Mouse (Mus musculus): ENCODE data around the gene Akt3. TPM values are rescaled to one million over a fixed set of nuclear protein-coding genes. Genes with fewer than 3 reads are reported as not detected.

Akt3 gene
- polyA plus RNA-seq, 1 experiment from 2014 or later: 7.7 TPM

GRCm38 (mm10) chr1:177090465-177090864 is 167.5 kb downstream of the Akt3 start:
- WGBS: 91% methylated on average over 5 of the region's 5 CpGs

GRCm38 (mm10) chr1:177089515-177089914 is 168.5 kb downstream of the Akt3 start:
- Histone ChIP-seq H3K4me1 (ENCODE audit: control insufficient read depth, insufficient read depth, low read length) (no peaks in the 10 kb centered on the region), H3K4me3 (ENCODE audit: low read length) (no peak overlapping the region), H3K27me3 (ENCODE audit: control insufficient read depth, insufficient read depth, low read length) (no peaks in the 10 kb centered on the region), H3K4me2 (replicated peaks; ENCODE audit: low read depth, low read length) (no peak overlapping the region), H3K9me3 (ENCODE audit: control insufficient read depth, low read length) (no peaks in the 10 kb centered on the region), H3K9ac (ENCODE audit: low read depth, low read length) (no peak overlapping the region), H3K27ac (ENCODE audit: low read depth, low read length) (no peak overlapping the region), H3K36me3 (ENCODE audit: control insufficient read depth, insufficient read depth, low read length) (no peaks in the 10 kb centered on the region)
- 62% methylated on average over 3 of the region's 3 CpGs for WGBS
- no peak for ATAC-seq (ENCODE audit: low FRiP score, low TSS enrichment)

More at GRCm38 (mm10) chr1:177090465-177090864, 167.5 kb downstream of the Akt3 start:
- H3K27ac ChIP-seq (ENCODE audit: low read depth, low read length): no peak overlapping the region
- no peak overlapping the region for H3K9ac ChIP-seq (ENCODE audit: low read depth, low read length)
- H3K4me3 ChIP-seq (ENCODE audit: low read length): no peak overlapping the region
- ATAC-seq (ENCODE audit: low FRiP score, low TSS enrichment): no peak
- no peak overlapping the region for H3K4me2 ChIP-seq (replicated peaks; ENCODE audit: low read depth, low read length)
- H3K36me3 ChIP-seq (ENCODE audit: control insufficient read depth, insufficient read depth, low read length): no peaks in the 10 kb centered on the region
- no peaks in the 10 kb centered on the region for H3K4me1 ChIP-seq (ENCODE audit: control insufficient read depth, insufficient read depth, low read length)
- no peaks in the 10 kb centered on the region for H3K27me3 ChIP-seq (ENCODE audit: control insufficient read depth, insufficient read depth, low read length)
- H3K9me3 ChIP-seq (ENCODE audit: control insufficient read depth, low read length): no peaks in the 10 kb centered on the region

- 80% methylated on average over 4 of the region's 4 CpGs for WGBS
- Histone ChIP-seq H3K4me1 (ENCODE audit: control insufficient read depth, insufficient read depth, low read length) (no peaks in the 10 kb centered on the region), H3K27ac (ENCODE audit: low read depth, low read length) (no peak overlapping the region), H3K9me3 (ENCODE audit: control insufficient read depth, low read length) (no peaks in the 10 kb centered on the region), H3K4me2 (replicated peaks; ENCODE audit: low read depth, low read length) (no peak overlapping the region), H3K36me3 (ENCODE audit: control insufficient read depth, insufficient read depth, low read length) (no peaks in the 10 kb centered on the region), H3K4me3 (ENCODE audit: low read length) (no peak overlapping the region), H3K27me3 (ENCODE audit: control insufficient read depth, insufficient read depth, low read length) (no peaks in the 10 kb centered on the region), H3K9ac (ENCODE audit: low read depth, low read length) (no peak overlapping the region)
- no peak for ATAC-seq (ENCODE audit: low FRiP score, low TSS enrichment)
Observed at GRCm38 (mm10) chr1:177089048-177089447, 169.0 kb downstream of the Akt3 start.

- Histone ChIP-seq H3K4me2 (replicated peaks; ENCODE audit: low read depth, low read length) (no peak overlapping the region), H3K27ac (ENCODE audit: low read depth, low read length) (no peak overlapping the region), H3K4me1 (ENCODE audit: control insufficient read depth, insufficient read depth, low read length) (no peaks in the 10 kb centered on the region), H3K9ac (ENCODE audit: low read depth, low read length) (no peak overlapping the region), H3K36me3 (ENCODE audit: control insufficient read depth, insufficient read depth, low read length) (no peaks in the 10 kb centered on the region; the same call in 1 of the 2 replicates), H3K27me3 (ENCODE audit: control insufficient read depth, insufficient read depth, low read length) (no peaks in the 10 kb centered on the region), H3K4me3 (ENCODE audit: low read length) (no peak overlapping the region), H3K9me3 (ENCODE audit: control insufficient read depth, low read length) (no peaks in the 10 kb centered on the region)
- ATAC-seq (ENCODE audit: low FRiP score, low TSS enrichment): peak; percentile 39; the same call in 1 of the 2 replicates
- 80% methylated on average over 1 of the region's 1 CpGs for WGBS
Observed at GRCm38 (mm10) chr1:177081957-177082645, 175.9 kb downstream of the Akt3 start.

GRCm38 (mm10) chr1:177069161-177069560 is 188.8 kb downstream of the Akt3 start:
- 91% methylated on average over 2 of the region's 2 CpGs for WGBS
- Histone ChIP-seq H3K9me3 (ENCODE audit: control insufficient read depth, low read length) (no peaks in the 10 kb centered on the region), H3K4me1 (ENCODE audit: control insufficient read depth, insufficient read depth, low read length) (no peaks in the 10 kb centered on the region)

GRCm38 (mm10) chr1:177067123-177067646 is 190.8 kb downstream of the Akt3 start:
- Histone ChIP-seq H3K4me3 (ENCODE audit: low read length) (no peak overlapping the region), H3K9me3 (ENCODE audit: control insufficient read depth, low read length) (no peaks in the 10 kb centered on the region), H3K9ac (ENCODE audit: low read depth, low read length) (no peak overlapping the region), H3K4me1 (ENCODE audit: control insufficient read depth, insufficient read depth, low read length) (no peaks in the 10 kb centered on the region), H3K4me2 (replicated peaks; ENCODE audit: low read depth, low read length) (no peak overlapping the region), H3K27me3 (ENCODE audit: control insufficient read depth, insufficient read depth, low read length) (no peaks in the 10 kb centered on the region), H3K36me3 (ENCODE audit: control insufficient read depth, insufficient read depth, low read length) (no peaks in the 10 kb centered on the region), H3K27ac (ENCODE audit: low read depth, low read length) (no peak overlapping the region)
- 81% methylated on average over 8 of the region's 8 CpGs for WGBS
- no peak for ATAC-seq (ENCODE audit: low FRiP score, low TSS enrichment)

More at GRCm38 (mm10) chr1:177069161-177069560, 188.8 kb downstream of the Akt3 start:
- H3K9ac ChIP-seq (ENCODE audit: low read depth, low read length): no peak overlapping the region
- H3K4me3 ChIP-seq (ENCODE audit: low read length): no peak overlapping the region
- H3K4me2 ChIP-seq (replicated peaks; ENCODE audit: low read depth, low read length): no peak overlapping the region
- no peak for ATAC-seq (ENCODE audit: low FRiP score, low TSS enrichment)
- no peaks in the 10 kb centered on the region for H3K36me3 ChIP-seq (ENCODE audit: control insufficient read depth, insufficient read depth, low read length)
- no peak overlapping the region for H3K27ac ChIP-seq (ENCODE audit: low read depth, low read length)
- no peaks in the 10 kb centered on the region for H3K27me3 ChIP-seq (ENCODE audit: control insufficient read depth, insufficient read depth, low read length)

GRCm38 (mm10) chr1:177065732-177066131 is 192.3 kb downstream of the Akt3 start:
- H3K36me3 ChIP-seq (ENCODE audit: control insufficient read depth, insufficient read depth, low read length): no peaks in the 10 kb centered on the region; the same call in 1 of the 2 replicates
- ATAC-seq (ENCODE audit: low FRiP score, low TSS enrichment): no peak
- H3K9ac ChIP-seq (ENCODE audit: low read depth, low read length): no peak overlapping the region
- no peaks in the 10 kb centered on the region for H3K9me3 ChIP-seq (ENCODE audit: control insufficient read depth, low read length)
- H3K27ac ChIP-seq (ENCODE audit: low read depth, low read length): no peak overlapping the region
- H3K4me2 ChIP-seq (replicated peaks; ENCODE audit: low read depth, low read length): no peak overlapping the region
- no peaks in the 10 kb centered on the region for H3K27me3 ChIP-seq (ENCODE audit: control insufficient read depth, insufficient read depth, low read length)
- H3K4me3 ChIP-seq (ENCODE audit: low read length): no peak overlapping the region
- no peaks in the 10 kb centered on the region for H3K4me1 ChIP-seq (ENCODE audit: control insufficient read depth, insufficient read depth, low read length)

- no peaks in the 10 kb centered on the region for H3K4me1 ChIP-seq (ENCODE audit: control insufficient read depth, insufficient read depth, low read length)
- H3K9ac ChIP-seq (ENCODE audit: low read depth, low read length): no peak overlapping the region
- H3K4me2 ChIP-seq (replicated peaks; ENCODE audit: low read depth, low read length): no peak overlapping the region
- ATAC-seq (ENCODE audit: low FRiP score, low TSS enrichment): no peak
- 96% methylated on average over 2 of the region's 2 CpGs for WGBS
- no peak overlapping the region for H3K27ac ChIP-seq (ENCODE audit: low read depth, low read length)
- no peaks in the 10 kb centered on the region; the same call in 1 of the 2 replicates for H3K36me3 ChIP-seq (ENCODE audit: control insufficient read depth, insufficient read depth, low read length)
- H3K9me3 ChIP-seq (ENCODE audit: control insufficient read depth, low read length): no peaks in the 10 kb centered on the region
- no peak overlapping the region for H3K4me3 ChIP-seq (ENCODE audit: low read length)
- no peaks in the 10 kb centered on the region for H3K27me3 ChIP-seq (ENCODE audit: control insufficient read depth, insufficient read depth, low read length)
Observed at GRCm38 (mm10) chr1:177061761-177062160, 196.2 kb downstream of the Akt3 start.

GRCm38 (mm10) chr1:177054891-177055290 is 203.1 kb downstream of the Akt3 start:
- Histone ChIP-seq H3K4me2 (replicated peaks; ENCODE audit: low read depth, low read length) (no peak overlapping the region), H3K9ac (ENCODE audit: low read depth, low read length) (no peak overlapping the region), H3K9me3 (ENCODE audit: control insufficient read depth, low read length) (no peaks in the 10 kb centered on the region), H3K27ac (ENCODE audit: low read depth, low read length) (no peak overlapping the region), H3K4me1 (ENCODE audit: control insufficient read depth, insufficient read depth, low read length) (no peaks in the 10 kb centered on the region), H3K4me3 (ENCODE audit: low read length) (no peak overlapping the region), H3K36me3 (ENCODE audit: control insufficient read depth, insufficient read depth, low read length) (no peaks in the 10 kb centered on the region), H3K27me3 (ENCODE audit: control insufficient read depth, insufficient read depth, low read length) (no peaks in the 10 kb centered on the region)
- 76% methylated on average over 2 of the region's 2 CpGs for WGBS
- no peak for ATAC-seq (ENCODE audit: low FRiP score, low TSS enrichment)

Data from kidney, embryonic 14.5 days (tissue).